Mouse (Mus musculus) left cerebral cortex, adult 2 months (tissue): ENCODE data around the gene Gm9903. TPM values are rescaled to one million over a fixed set of nuclear protein-coding genes. Genes with fewer than 3 reads are reported as not detected.
A peak's percentile ranks its signal among the peaks of the same experiment; 100 is the strongest.

Experiments used
- DNase-seq, 2 experiments: peaks; one replicate each; pipeline ENCODE4 v3.0.0; 2021 to 2022; ENCODE audit warnings: low spot score in 2 of 2, mixed read lengths in 1 of 2; ENCODE audit errors: extremely low spot score in 1 of 2
- H3K27ac ChIP-seq: fragments of 200-600 bp; 2 replicates; pipeline ENCODE4 v1.8.1; 2022
- H3K4me3 ChIP-seq: fragments of 200-600 bp; 2 replicates; pipeline ENCODE4 v1.8.1; 2022
- CTCF ChIP-seq: fragments of 200-600 bp; IDR thresholded peaks from 2 replicates; pipeline ENCODE4 v1.8.1; 2022; ENCODE audit warnings: antibody characterized with exemption, mild to moderate bottlenecking, moderate library complexity
- intact Hi-C: fragments of 180-260 bp; cut with DNase I; formaldehyde crosslinking; loops from one replicate; pipeline ENCODE4 v1.15.1; 2025
- total RNA-seq, 2 experiments: library from RNA; stranded (reverse); gene quantifications; 2 replicates each; pipeline ENCODE4 v1.2.3; 2021

Gene Gm9903
- total RNA-seq, 2 experiments from 2014 or later = 0.70 to 0.77 TPM

- H3K27ac ChIP-seq = no peak overlapping the region
- intact Hi-C loops = no loop called here
- no peak overlapping the region for H3K4me3 ChIP-seq
- no peak for TF ChIP-seq CTCF
- no peak for DNase-seq
These were observed 7.1 kb upstream of the Gm9903 start for GRCm38 (mm10) chr5:33622671-33623070.

GRCm38 (mm10) chr5:33623766-33624165 lies 6.0 kb upstream of the Gm9903 start:
- no peak for DNase-seq
- no peak overlapping the region for H3K27ac ChIP-seq
- no peak for TF ChIP-seq CTCF
- H3K4me3 ChIP-seq = no peak overlapping the region
- intact Hi-C loops = no loop called here

- DNase-seq = no peak
- TF ChIP-seq CTCF = no peak
- Histone ChIP-seq H3K4me3 (peak overlapping the region; percentile 92; the same call in 1 of the 2 replicates), H3K27ac (no peak overlapping the region)
- intact Hi-C loops = no loop called here
These were observed 1.8 kb upstream of the Gm9903 start for GRCm38 (mm10) chr5:33627968-33628367.

GRCm38 (mm10) chr5:33628820-33629300 lies 865 bp upstream of the Gm9903 start:
- Histone ChIP-seq H3K4me3 (peak overlapping the region; percentile 92), H3K27ac (peak overlapping the region; percentile 85)
- no peak for TF ChIP-seq CTCF
- DNase-seq = no peak
- intact Hi-C loops = loop anchor here (1.0 kb wide), 1 partner anchor 12 kb away; no protein-coding TSS in a partner anchor

GRCm38 (mm10) chr5:33630061-33630460 lies 336 bp downstream of the Gm9903 start:
- H3K27ac ChIP-seq = peak overlapping the region; percentile 81
- peak in 1 of 2 experiments; percentile 36 for DNase-seq

GRCm38 (mm10) chr5:33630615-33631014 lies 890 bp downstream of the Gm9903 start:
- Histone ChIP-seq H3K4me3 (peak overlapping the region; percentile 92; the same call in 1 of the 2 replicates), H3K27ac (peak overlapping the region; percentile 81; the same call in 1 of the 2 replicates)
- no peak for TF ChIP-seq CTCF
- intact Hi-C loops = no loop called here
- DNase-seq = no peak

More at GRCm38 (mm10) chr5:33630061-33630460, 336 bp downstream of the Gm9903 start:
- intact Hi-C loops = no loop called here
- peak overlapping the region; percentile 92 for H3K4me3 ChIP-seq
- TF ChIP-seq CTCF = no peak

- Histone ChIP-seq H3K4me3 (no peak overlapping the region), H3K27ac (no peak overlapping the region)
- intact Hi-C loops = no loop called here
- no peak for TF ChIP-seq CTCF
- DNase-seq = no peak
These were observed 2.8 kb downstream of the Gm9903 start for GRCm38 (mm10) chr5:33632526-33632925.

- intact Hi-C loops = no loop called here
- TF ChIP-seq CTCF = no peak
- DNase-seq = no peak
- H3K4me3 ChIP-seq = no peak overlapping the region
- no peak overlapping the region for H3K27ac ChIP-seq
These were observed 5.6 kb downstream of the Gm9903 start for GRCm38 (mm10) chr5:33635361-33635760.

- H3K4me3 ChIP-seq = no peak overlapping the region
- intact Hi-C loops = no loop called here
- no peak for TF ChIP-seq CTCF
- no peak overlapping the region for H3K27ac ChIP-seq
- no peak for DNase-seq
These were observed 8.1 kb downstream of the Gm9903 start for GRCm38 (mm10) chr5:33637606-33638350.

- no peak for TF ChIP-seq CTCF
These were observed 9.1 kb downstream of the Gm9903 start for GRCm38 (mm10) chr5:33638826-33639225.

GRCm38 (mm10) chr5:33640652-33641051 lies 10.9 kb downstream of the Gm9903 start:
- no peak overlapping the region for H3K27ac ChIP-seq
- H3K4me3 ChIP-seq = no peak overlapping the region
- peak; percentile 33 to 36 for DNase-seq
- intact Hi-C loops = no loop called here
- peak; percentile 88 for TF ChIP-seq CTCF

More at GRCm38 (mm10) chr5:33638826-33639225, 9.1 kb downstream of the Gm9903 start:
- intact Hi-C loops = no loop called here
- no peak for DNase-seq
- H3K4me3 ChIP-seq = no peak overlapping the region
- H3K27ac ChIP-seq = peak overlapping the region; percentile 19; the same call in 1 of the 2 replicates

- Histone ChIP-seq H3K27ac (no peak overlapping the region; the same call in 1 of the 2 replicates), H3K4me3 (peak overlapping the region; percentile 64)
- intact Hi-C loops = loop anchor here (10.0 kb wide), 1 partner anchor 376 kb away; the partner anchor contains the start of gene Ctbp1
- no peak for TF ChIP-seq CTCF
- DNase-seq = no peak
These were observed 21.3 kb downstream of the Gm9903 start for GRCm38 (mm10) chr5:33651017-33651416.
